Mouse (Mus musculus): ENCODE results near the gene Churc1. TPM values are rescaled to one million over a fixed set of nuclear protein-coding genes. Genes with fewer than 3 reads are reported as not detected.

Churc1 gene
- polyA plus RNA-seq, 2 experiments, result 47.4 to 104 TPM

- Histone ChIP-seq H3K27me3 (ENCODE audit: control insufficient read depth, insufficient read depth, low read length) (no peaks in the 10 kb centered on the region), H3K4me3 (replicated peaks; ENCODE audit: low read length) (no peak overlapping the region)
These were observed 55.3 kb downstream of the Churc1 start for GRCm38 (mm10) chr12:76820615-76821014.

DNA sequence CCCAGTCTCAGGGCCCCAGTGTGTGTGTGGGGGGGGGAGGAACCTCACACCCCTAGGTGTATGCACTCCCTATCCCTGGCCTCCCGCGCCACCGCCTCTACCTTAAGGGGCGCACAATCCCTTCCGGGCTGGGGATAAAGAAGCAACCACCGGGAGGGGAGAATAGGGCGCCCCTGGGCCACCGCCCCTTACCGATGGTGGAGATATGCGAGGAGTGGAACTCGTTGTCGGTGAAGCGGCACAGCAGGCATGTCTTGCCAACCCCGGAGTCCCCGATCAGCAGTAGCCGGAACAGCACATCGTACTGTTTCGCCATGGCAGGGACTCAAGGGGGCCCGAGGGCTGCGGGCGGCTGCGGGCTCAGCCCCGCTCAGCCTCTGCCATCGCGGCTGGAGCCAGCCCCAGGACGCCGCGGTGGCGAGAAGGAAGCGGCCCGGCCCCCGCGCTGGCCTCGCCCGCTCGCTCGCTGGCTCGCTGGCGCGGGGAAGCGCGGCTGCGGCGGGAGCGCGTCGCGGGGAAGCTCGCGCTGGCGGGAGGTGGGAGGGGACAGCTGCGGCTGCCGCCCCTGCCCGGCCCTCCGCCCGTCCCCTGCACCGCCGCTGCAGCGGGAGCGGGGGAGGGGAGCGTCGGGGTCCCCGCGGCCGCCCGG lies 56.8 kb downstream of the Churc1 start:
- WGBS, result under 1% methylated on average over 57 of the region's 66 CpGs
- peak overlapping the region; percentile 88 for H3K4me2 ChIP-seq (replicated peaks; ENCODE audit: low read depth, low read length, severe bottlenecking)
- peaks cover 23% of the 10 kb centered on the region for H3K4me1 ChIP-seq (ENCODE audit: control insufficient read depth, insufficient read depth, low read length)
- peak; percentile 49 for ATAC-seq (ENCODE audit: low FRiP score, low read depth)
- no peaks in the 10 kb centered on the region for H3K36me3 ChIP-seq (ENCODE audit: control insufficient read depth, insufficient read depth, low read length)
- no peaks in the 10 kb centered on the region for H3K27me3 ChIP-seq (ENCODE audit: control insufficient read depth, insufficient read depth, low read length)
- H3K9ac ChIP-seq (ENCODE audit: low read depth, low read length, severe bottlenecking), result peak overlapping the region; percentile 86
- DNase-seq (ENCODE audit: low spot score), result no peak
- peak overlapping the region; percentile 69 for H3K4me3 ChIP-seq (replicated peaks; ENCODE audit: low read length)
- TF ChIP-seq POLR2A (IDR thresholded peaks at IDR 0.05; ENCODE audit: borderline replicate concordance, extremely low read depth, insufficient read depth, insufficient read length), result no peak
- H3K27ac ChIP-seq (replicated peaks; ENCODE audit: low read depth, low read length), result no peak overlapping the region
- no peaks in the 10 kb centered on the region for H3K9me3 ChIP-seq (ENCODE audit: control insufficient read depth, low read length)

More at GRCm38 (mm10) chr12:76820615-76821014, 55.3 kb downstream of the Churc1 start:
- ATAC-seq (ENCODE audit: low FRiP score, low read depth), result peak; percentile 18; the same call in 1 of the 2 replicates
- no peak for TF ChIP-seq POLR2A (IDR thresholded peaks at IDR 0.05; ENCODE audit: borderline replicate concordance, extremely low read depth, insufficient read depth, insufficient read length)
- Histone ChIP-seq H3K36me3 (ENCODE audit: control insufficient read depth, insufficient read depth, low read length) (no peaks in the 10 kb centered on the region), H3K9me3 (ENCODE audit: control insufficient read depth, low read length) (no peaks in the 10 kb centered on the region), H3K27ac (replicated peaks; ENCODE audit: low read depth, low read length) (no peak overlapping the region), H3K9ac (ENCODE audit: low read depth, low read length, severe bottlenecking) (no peak overlapping the region), H3K4me1 (ENCODE audit: control insufficient read depth, insufficient read depth, low read length) (peaks cover 23% of the 10 kb centered on the region), H3K4me2 (replicated peaks; ENCODE audit: low read depth, low read length, severe bottlenecking) (peak overlapping the region; percentile 88; the same call in 1 of the 2 replicates)
- DNase-seq (ENCODE audit: low spot score), result no peak
- 66% methylated on average over 4 of the region's 4 CpGs for WGBS

- no peak within 1 kb of the TSS for H3K27ac ChIP-seq (replicated peaks; ENCODE audit: low read depth, low read length)
- H3K27me3 ChIP-seq (ENCODE audit: control insufficient read depth, insufficient read depth, low read length), result no peaks in the 10 kb centered on the region
- DNase-seq (ENCODE audit: low spot score) (no peak), ATAC-seq (ENCODE audit: low FRiP score, low read depth) (peak; percentile 5; the same call in 1 of the 2 replicates)
- WGBS, result 1% methylated on average over 13 of the region's 17 CpGs
- H3K9ac ChIP-seq (ENCODE audit: low read depth, low read length, severe bottlenecking), result peak within 1 kb of the TSS; percentile 86
- TF ChIP-seq POLR2A (IDR thresholded peaks at IDR 0.05; ENCODE audit: borderline replicate concordance, extremely low read depth, insufficient read depth, insufficient read length), result no peak
- H3K4me1 ChIP-seq (ENCODE audit: control insufficient read depth, insufficient read depth, low read length), result peaks cover 23% of the 10 kb centered on the region
- no peaks in the 10 kb centered on the region for H3K9me3 ChIP-seq (ENCODE audit: control insufficient read depth, low read length)
- peak within 1 kb of the TSS; percentile 69 for H3K4me3 ChIP-seq (replicated peaks; ENCODE audit: low read length)
- peak within 1 kb of the TSS; percentile 88 for H3K4me2 ChIP-seq (replicated peaks; ENCODE audit: low read depth, low read length, severe bottlenecking)
- no peaks in the 10 kb centered on the region for H3K36me3 ChIP-seq (ENCODE audit: control insufficient read depth, insufficient read depth, low read length)
These were observed 57.3 kb downstream of the Churc1 start, which contains the start of gene Rab15 for GRCm38 (mm10) chr12:76822651-76823041. Gene Rab15 (minus strand): TSS chr12:76822908.

- Histone ChIP-seq H3K4me2 (replicated peaks; ENCODE audit: low read depth, low read length, severe bottlenecking) (no peak overlapping the region), H3K9ac (ENCODE audit: low read depth, low read length, severe bottlenecking) (no peak overlapping the region), H3K27me3 (ENCODE audit: control insufficient read depth, insufficient read depth, low read length) (no peaks in the 10 kb centered on the region), H3K36me3 (ENCODE audit: control insufficient read depth, insufficient read depth, low read length) (no peaks in the 10 kb centered on the region), H3K4me1 (ENCODE audit: control insufficient read depth, insufficient read depth, low read length) (peaks cover 17% of the 10 kb centered on the region), H3K9me3 (ENCODE audit: control insufficient read depth, low read length) (no peaks in the 10 kb centered on the region), H3K27ac (replicated peaks; ENCODE audit: low read depth, low read length) (no peak overlapping the region), H3K4me3 (replicated peaks; ENCODE audit: low read length) (no peak overlapping the region)
- 76% methylated on average over 4 of the region's 4 CpGs for WGBS
- DNase-seq (ENCODE audit: low spot score), result no peak
- ATAC-seq (ENCODE audit: low FRiP score, low read depth), result no peak
- no peak for TF ChIP-seq POLR2A (IDR thresholded peaks at IDR 0.05; ENCODE audit: borderline replicate concordance, extremely low read depth, insufficient read depth, insufficient read length)
These were observed 59.9 kb downstream of the Churc1 start for GRCm38 (mm10) chr12:76825283-76825682.

- Histone ChIP-seq H3K4me2 (replicated peaks; ENCODE audit: low read depth, low read length, severe bottlenecking) (no peak overlapping the region), H3K36me3 (ENCODE audit: control insufficient read depth, insufficient read depth, low read length) (no peaks in the 10 kb centered on the region), H3K27ac (replicated peaks; ENCODE audit: low read depth, low read length) (no peak overlapping the region), H3K27me3 (ENCODE audit: control insufficient read depth, insufficient read depth, low read length) (no peaks in the 10 kb centered on the region; the same call in 1 of the 2 replicates), H3K9ac (ENCODE audit: low read depth, low read length, severe bottlenecking) (no peak overlapping the region), H3K4me1 (ENCODE audit: control insufficient read depth, insufficient read depth, low read length) (no peaks in the 10 kb centered on the region), H3K9me3 (ENCODE audit: control insufficient read depth, low read length) (no peaks in the 10 kb centered on the region), H3K4me3 (replicated peaks; ENCODE audit: low read length) (no peak overlapping the region)
- 6% methylated on average over 3 of the region's 3 CpGs for WGBS
- no peak for TF ChIP-seq POLR2A (IDR thresholded peaks at IDR 0.05; ENCODE audit: borderline replicate concordance, extremely low read depth, insufficient read depth, insufficient read length)
- peak; percentile 72 for DNase-seq (ENCODE audit: low spot score)
- ATAC-seq (ENCODE audit: low FRiP score, low read depth), result no peak
These were observed 67.4 kb downstream of the Churc1 start for GRCm38 (mm10) chr12:76832704-76833103.

Other genes with a start within 250 kb of the Churc1 start
- 22.7 and 23.7 TPM in 2 replicates for gene Plekhg3, start 234.6 kb upstream of the Churc1 start, polyA plus RNA-seq (2012; rRNA removed)
- 5.6 and 7.9 TPM in 2 replicates for gene Plekhg3, start 234.6 kb upstream of the Churc1 start, polyA plus RNA-seq (2014; fragmentation: Nextera tagmentation; extraction: Ambion mirVana)
- gene Sptb, start 55.0 kb upstream of the Churc1 start, polyA plus RNA-seq (2012; rRNA removed), result 1.3 and 1.5 TPM in 2 replicates
- gene Sptb, start 55.0 kb upstream of the Churc1 start, polyA plus RNA-seq (2014; fragmentation: Nextera tagmentation; extraction: Ambion mirVana), result 1.3 TPM in 2 replicates
- 42.9 and 50.9 TPM in 2 replicates for gene Fntb, start 51 bp downstream of the Churc1 start, polyA plus RNA-seq (2012; rRNA removed)
- 47.6 and 51.5 TPM in 2 replicates for gene Fntb, start 51 bp downstream of the Churc1 start, polyA plus RNA-seq (2014; fragmentation: Nextera tagmentation; extraction: Ambion mirVana)
- 0.13 and 0.20 TPM in 2 replicates for gene Gpx2, start 30.0 kb downstream of the Churc1 start, polyA plus RNA-seq (2012; rRNA removed)
- gene Gpx2, start 30.0 kb downstream of the Churc1 start, polyA plus RNA-seq (2014; fragmentation: Nextera tagmentation; extraction: Ambion mirVana), result not detected in 2 replicates
- gene Rab15, start 57.4 kb downstream of the Churc1 start, polyA plus RNA-seq (2012; rRNA removed), result 22.2 and 23.3 TPM in 2 replicates
- gene Rab15, start 57.4 kb downstream of the Churc1 start, polyA plus RNA-seq (2014; fragmentation: Nextera tagmentation; extraction: Ambion mirVana), result 22.2 and 24.9 TPM in 2 replicates
- 54.8 and 59.9 TPM in 2 replicates for gene Max, start 196.7 kb downstream of the Churc1 start, polyA plus RNA-seq (2012; rRNA removed)
- 33.6 and 36.2 TPM in 2 replicates for gene Max, start 196.7 kb downstream of the Churc1 start, polyA plus RNA-seq (2014; fragmentation: Nextera tagmentation; extraction: Ambion mirVana)